Mouse (Mus musculus): ENCODE data around the gene Sart3. TPM values are rescaled to one million over a fixed set of nuclear protein-coding genes. Genes with fewer than 3 reads are reported as not detected.

The Sart3 gene
- polyA plus RNA-seq, 1 experiment from 2014 or later, result 78.3 TPM

DNA sequence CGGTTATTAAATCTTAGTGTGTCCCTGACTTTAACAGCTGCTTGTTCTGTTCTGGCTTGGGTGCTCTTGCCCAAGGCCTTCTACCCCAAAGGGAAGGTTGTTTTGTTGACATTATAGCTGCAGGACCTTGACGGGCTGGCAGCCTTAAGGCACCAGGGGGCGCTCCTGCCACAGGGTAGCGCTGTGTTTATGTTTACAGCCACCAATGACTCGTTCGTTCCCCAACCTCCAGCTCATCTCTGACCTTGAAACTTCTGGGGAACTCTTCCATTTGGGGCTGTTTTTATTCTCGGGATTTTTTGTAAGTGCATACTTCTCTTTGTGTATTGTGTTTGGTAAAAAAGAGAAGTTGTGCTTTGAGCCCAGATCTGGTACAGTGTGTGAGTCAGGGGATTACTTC lies 1.4 kb upstream of the Sart3 start:
- Histone ChIP-seq H3K27me3 (ENCODE audit: poor library complexity, severe bottlenecking) (no peaks in the 10 kb centered on the region), H3K27ac (no peak overlapping the region), H3K4me1 (peaks cover 37% of the 10 kb centered on the region), H3K4me3 (peak overlapping the region; percentile 100), H3K36me3 (replicated peaks) (peaks cover 56% of the 10 kb centered on the region), H3K9me3 (no peaks in the 10 kb centered on the region)
- WGBS, result 3% methylated on average over 7 of the region's 7 CpGs
- DNase-seq (ENCODE audit: extremely low spot score, low spot score), result peak; percentile 80

GRCm38 (mm10) chr5:113772905-113773519 lies 702 bp upstream of the Sart3 start:
- H3K27me3 ChIP-seq (ENCODE audit: poor library complexity, severe bottlenecking), result no peaks in the 10 kb centered on the region
- peaks cover 57% of the 10 kb centered on the region for H3K36me3 ChIP-seq (replicated peaks)
- H3K4me1 ChIP-seq, result peaks cover 40% of the 10 kb centered on the region
- H3K27ac ChIP-seq, result peak overlapping the region; percentile 97
- H3K9me3 ChIP-seq, result no peaks in the 10 kb centered on the region
- 2% methylated on average over 38 of the region's 38 CpGs for WGBS
- peak overlapping the region; percentile 100 for H3K4me3 ChIP-seq
- no peak for DNase-seq (ENCODE audit: extremely low spot score, low spot score)

DNA sequence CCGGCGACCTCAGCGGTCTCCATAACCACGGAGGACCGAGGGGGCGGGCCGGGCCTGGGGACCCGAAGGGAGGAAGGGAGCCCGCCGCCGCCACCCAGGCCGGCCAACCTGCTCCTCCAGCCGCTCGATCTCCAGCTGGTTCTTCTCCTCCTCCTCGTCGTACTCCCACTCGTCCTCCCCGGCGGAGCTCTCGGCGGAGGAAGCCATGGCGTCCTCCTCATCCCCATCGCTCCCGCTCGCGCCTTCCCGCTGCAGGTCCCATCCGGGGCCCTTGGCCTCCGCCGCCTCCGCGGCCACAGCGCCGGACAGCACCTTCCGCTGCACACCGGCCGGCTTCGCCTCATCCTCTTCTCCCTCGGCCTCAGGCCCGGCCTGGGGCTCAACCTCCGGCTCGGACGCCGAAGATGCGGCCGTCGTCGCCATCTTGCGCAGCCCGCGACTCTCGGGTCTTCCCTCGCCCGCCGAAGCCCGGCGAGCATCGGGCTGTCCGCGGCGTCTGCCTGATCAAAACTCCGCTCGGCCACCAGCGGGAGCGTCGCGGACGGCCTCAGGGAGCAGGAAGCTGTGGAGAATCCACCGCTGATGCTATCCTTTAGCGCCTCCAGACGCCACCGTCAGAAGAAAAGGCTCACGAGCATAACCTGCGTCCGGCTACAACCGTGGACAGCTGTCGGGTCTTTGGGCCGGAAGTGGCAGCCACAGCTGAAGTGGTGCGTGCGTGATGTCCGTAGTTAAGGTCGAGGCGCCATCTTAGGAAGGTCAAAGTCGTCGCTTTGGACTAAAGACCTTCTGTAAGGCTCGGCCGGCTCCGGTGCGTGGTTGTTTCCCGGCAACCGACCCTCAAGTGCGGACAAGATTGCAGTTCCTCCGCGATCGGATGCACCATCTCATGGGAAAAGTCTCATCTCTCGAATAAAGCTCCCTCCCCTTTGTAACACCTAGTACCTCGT lies 822 bp downstream of the Sart3 start:
- Histone ChIP-seq H3K9me3 (no peaks in the 10 kb centered on the region), H3K27me3 (ENCODE audit: poor library complexity, severe bottlenecking) (no peaks in the 10 kb centered on the region), H3K4me3 (peak overlapping the region; percentile 100), H3K36me3 (replicated peaks) (peaks cover 59% of the 10 kb centered on the region), H3K4me1 (peaks cover 40% of the 10 kb centered on the region), H3K27ac (peak overlapping the region; percentile 97)
- under 1% methylated on average over 97 of the region's 97 CpGs for WGBS
- peak; percentile 88 for DNase-seq (ENCODE audit: extremely low spot score, low spot score)

- H3K9me3 ChIP-seq, result no peaks in the 10 kb centered on the region
- H3K4me1 ChIP-seq, result peaks cover 35% of the 10 kb centered on the region
- DNase-seq (ENCODE audit: extremely low spot score, low spot score), result no peak
- no peak overlapping the region for H3K27ac ChIP-seq
- H3K36me3 ChIP-seq (replicated peaks), result peaks cover 61% of the 10 kb centered on the region
- 93% methylated on average over 8 of the region's 8 CpGs for WGBS
- H3K27me3 ChIP-seq (ENCODE audit: poor library complexity, severe bottlenecking), result no peaks in the 10 kb centered on the region
- H3K4me3 ChIP-seq, result no peak overlapping the region; the same call in 1 of the 2 replicates
Observed at GRCm38 (mm10) chr5:113768806-113769205, 3.5 kb downstream of the Sart3 start.

DNA sequence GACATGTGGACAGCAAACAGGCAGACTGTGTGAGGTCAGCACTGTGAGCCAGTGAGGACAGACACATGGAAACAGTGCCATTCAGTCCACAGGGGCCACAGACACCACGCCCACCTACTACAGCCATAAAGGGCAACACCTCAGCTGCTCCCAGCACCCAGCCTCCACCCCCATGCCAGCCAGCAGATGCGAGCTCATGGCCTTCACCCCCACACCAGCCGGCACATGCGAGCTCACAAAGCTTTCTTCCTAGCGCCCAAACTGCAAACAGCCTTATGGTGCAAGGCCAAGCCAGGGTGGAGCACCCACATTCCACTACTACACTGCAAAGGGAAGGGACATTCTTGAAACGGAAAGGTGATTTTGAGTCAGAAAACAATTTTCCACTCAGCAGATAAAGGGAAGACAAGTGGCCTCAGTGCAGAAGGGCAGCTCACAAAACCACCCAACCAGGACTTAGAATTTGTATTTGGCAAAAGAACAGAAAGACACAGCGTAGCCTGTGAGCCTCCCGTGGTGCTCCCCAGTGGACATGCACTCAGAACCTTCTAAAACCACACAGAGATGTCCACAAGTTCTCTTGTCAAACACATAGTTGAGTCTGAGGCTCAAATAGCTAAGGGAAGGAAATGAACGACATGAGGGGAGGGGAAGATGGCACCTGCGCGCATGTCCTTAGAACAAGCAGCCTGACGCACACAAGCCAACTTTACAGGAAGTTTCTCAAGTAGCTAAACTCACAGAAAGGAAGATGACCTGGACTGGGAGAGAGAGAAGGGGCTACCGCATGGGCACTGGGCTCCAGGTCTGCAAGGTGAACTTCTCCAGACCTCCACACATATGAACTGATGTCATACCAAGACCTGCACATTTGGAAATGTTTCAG lies 6.4 kb downstream of the Sart3 start:
- H3K27ac ChIP-seq, result no peak overlapping the region
- no peak overlapping the region for H3K4me3 ChIP-seq
- H3K27me3 ChIP-seq (ENCODE audit: poor library complexity, severe bottlenecking), result no peaks in the 10 kb centered on the region
- 92% methylated on average over 13 of the region's 13 CpGs for WGBS
- peaks cover 90% of the 10 kb centered on the region for H3K36me3 ChIP-seq (replicated peaks)
- no peak for DNase-seq (ENCODE audit: extremely low spot score, low spot score)
- H3K4me1 ChIP-seq, result peaks cover 25% of the 10 kb centered on the region
- no peaks in the 10 kb centered on the region for H3K9me3 ChIP-seq

DNA sequence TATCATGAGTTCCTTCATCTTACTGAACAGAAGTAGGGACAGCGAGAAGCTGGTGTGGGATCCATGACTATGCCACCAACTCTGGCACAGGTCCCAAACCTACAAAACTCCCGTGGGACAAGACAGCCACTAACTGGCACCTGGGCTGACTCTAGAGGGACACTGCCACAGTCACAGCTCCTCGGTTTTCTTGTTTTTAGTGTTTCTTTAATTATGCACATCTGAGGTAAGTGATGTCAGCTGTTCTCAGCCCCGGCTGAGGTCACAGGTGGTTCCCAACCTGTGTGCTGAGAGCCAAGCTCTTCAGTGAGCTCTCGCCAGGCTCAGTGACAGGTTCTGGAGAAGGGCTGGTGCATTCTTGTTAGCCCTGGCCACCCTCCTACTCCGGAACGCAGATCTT lies 7.9 kb downstream of the Sart3 start:
- WGBS, result 90% methylated on average over 7 of the region's 7 CpGs

GRCm38 (mm10) chr5:113761585-113761984 lies 10.7 kb downstream of the Sart3 start:
- DNase-seq (ENCODE audit: extremely low spot score, low spot score), result no peak
- Histone ChIP-seq H3K27ac (no peak overlapping the region), H3K9me3 (no peaks in the 10 kb centered on the region), H3K27me3 (ENCODE audit: poor library complexity, severe bottlenecking) (no peaks in the 10 kb centered on the region), H3K36me3 (replicated peaks) (peaks cover 100% of the 10 kb centered on the region), H3K4me1 (no peaks in the 10 kb centered on the region), H3K4me3 (no peak overlapping the region)
- 96% methylated on average over 2 of the region's 2 CpGs for WGBS

More for the DNA sequence above, 7.9 kb downstream of the Sart3 start:
- H3K4me3 ChIP-seq, result no peak overlapping the region
- H3K4me1 ChIP-seq, result peaks cover 11% of the 10 kb centered on the region
- peaks cover 100% of the 10 kb centered on the region for H3K36me3 ChIP-seq (replicated peaks)
- H3K27me3 ChIP-seq (ENCODE audit: poor library complexity, severe bottlenecking), result no peaks in the 10 kb centered on the region
- H3K27ac ChIP-seq, result no peak overlapping the region
- DNase-seq (ENCODE audit: extremely low spot score, low spot score), result no peak
- no peaks in the 10 kb centered on the region for H3K9me3 ChIP-seq

- H3K9me3 ChIP-seq, result no peaks in the 10 kb centered on the region
- no peak for DNase-seq (ENCODE audit: extremely low spot score, low spot score)
- WGBS, result 92% methylated on average over 15 of the region's 15 CpGs
- H3K4me3 ChIP-seq, result no peak overlapping the region
- H3K27ac ChIP-seq, result no peak overlapping the region
- H3K36me3 ChIP-seq (replicated peaks), result peaks cover 100% of the 10 kb centered on the region
- H3K27me3 ChIP-seq (ENCODE audit: poor library complexity, severe bottlenecking), result no peaks in the 10 kb centered on the region
- H3K4me1 ChIP-seq, result no peaks in the 10 kb centered on the region
Observed at GRCm38 (mm10) chr5:113755347-113756030, 16.8 kb downstream of the Sart3 start.

- Histone ChIP-seq H3K4me1 (no peaks in the 10 kb centered on the region), H3K27ac (no peak overlapping the region), H3K36me3 (replicated peaks) (peaks cover 100% of the 10 kb centered on the region), H3K4me3 (no peak overlapping the region), H3K9me3 (no peaks in the 10 kb centered on the region; the same call in 1 of the 2 replicates), H3K27me3 (ENCODE audit: poor library complexity, severe bottlenecking) (no peaks in the 10 kb centered on the region)
- DNase-seq (ENCODE audit: extremely low spot score, low spot score), result no peak
- 94% methylated on average over 9 of the region's 9 CpGs for WGBS
Observed at GRCm38 (mm10) chr5:113751521-113752157, 20.7 kb downstream of the Sart3 start.

DNA sequence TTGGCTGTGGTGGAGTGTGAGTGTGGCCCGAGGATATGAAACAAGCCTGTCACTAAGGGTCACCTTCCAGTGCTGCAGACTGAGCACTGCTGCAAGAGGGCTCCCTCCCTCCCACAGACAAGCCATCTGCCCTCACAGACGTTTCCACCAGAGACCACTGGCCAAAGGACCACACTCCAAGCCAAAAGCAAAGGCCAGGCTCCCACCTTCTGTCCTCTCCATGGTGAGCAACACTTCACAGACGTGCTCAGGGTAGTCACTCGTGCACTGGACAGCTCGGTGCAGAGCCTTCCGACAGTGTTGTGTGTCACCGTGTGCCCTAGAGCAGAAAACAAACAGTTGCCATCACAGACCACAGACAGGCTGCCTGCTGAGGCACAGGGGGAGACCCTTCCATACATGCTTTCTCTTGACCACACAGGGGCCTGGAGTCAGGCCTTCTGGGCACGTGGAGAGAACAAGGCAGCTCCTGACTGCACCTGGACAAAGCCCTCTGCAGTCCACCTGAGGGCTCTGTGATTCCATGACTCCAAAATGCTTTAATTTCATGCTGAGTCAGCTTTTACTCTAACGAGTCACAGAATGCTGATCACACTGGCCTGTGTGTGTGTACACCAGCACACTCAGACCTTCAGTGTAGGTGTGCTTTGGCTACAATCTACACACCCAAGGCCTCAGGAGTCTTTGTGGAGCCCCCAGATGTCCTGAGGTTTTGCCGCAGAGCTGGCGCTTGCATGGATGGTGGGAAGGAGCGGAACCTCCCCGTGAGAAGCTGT lies 23.6 kb downstream of the Sart3 start:
- H3K36me3 ChIP-seq (replicated peaks), result peaks cover 100% of the 10 kb centered on the region
- H3K4me1 ChIP-seq, result no peaks in the 10 kb centered on the region
- no peaks in the 10 kb centered on the region; the same call in 1 of the 2 replicates for H3K9me3 ChIP-seq
- H3K27me3 ChIP-seq (ENCODE audit: poor library complexity, severe bottlenecking), result no peaks in the 10 kb centered on the region
- H3K27ac ChIP-seq, result no peak overlapping the region
- 91% methylated on average over 13 of the region's 13 CpGs for WGBS
- no peak for DNase-seq (ENCODE audit: extremely low spot score, low spot score)
- no peak overlapping the region for H3K4me3 ChIP-seq

- H3K4me3 ChIP-seq, result no peak overlapping the region
- H3K9me3 ChIP-seq, result no peaks in the 10 kb centered on the region; the same call in 1 of the 2 replicates
- H3K27ac ChIP-seq, result no peak overlapping the region
- H3K4me1 ChIP-seq, result no peaks in the 10 kb centered on the region
- WGBS, result 94% methylated on average over 5 of the region's 5 CpGs
- H3K27me3 ChIP-seq (ENCODE audit: poor library complexity, severe bottlenecking), result no peaks in the 10 kb centered on the region
- peaks cover 100% of the 10 kb centered on the region for H3K36me3 ChIP-seq (replicated peaks)
- DNase-seq (ENCODE audit: extremely low spot score, low spot score), result no peak
Observed at GRCm38 (mm10) chr5:113747629-113748028, 24.7 kb downstream of the Sart3 start.
